Mouse (Mus musculus) bone marrow, adult 2 months (tissue): ENCODE data around the gene Nup43. TPM values are rescaled to one million over a fixed set of nuclear protein-coding genes. Genes with fewer than 3 reads are reported as not detected.

Source experiments
- H3K27ac ChIP-seq: fragments of 200-500 bp; 2 replicates; pipeline ENCODE4 v1.5.1; 2012; ENCODE audit warnings: low read depth, mild to moderate bottlenecking, control low read depth, inconsistent platforms, low read length; ENCODE audit not compliant: control insufficient read depth, poor library complexity, insufficient read depth
- H3K4me1 ChIP-seq: fragments of 200-500 bp; 2 replicates; pipeline ENCODE4 v1.6.1; 2011; ENCODE audit warnings: low read length; ENCODE audit not compliant: control insufficient read depth, insufficient read depth
- H3K4me3 ChIP-seq: fragments of 200-500 bp; replicated peaks from 2 replicates; pipeline ENCODE3; 2011; ENCODE audit warnings: mild to moderate bottlenecking, low read depth, low read length, control low read depth; ENCODE audit not compliant: control insufficient read depth
- CTCF ChIP-seq: fragments of 200-500 bp; IDR thresholded peaks from 2 replicates; pipeline ENCODE4 v1.5.1; 2011; ENCODE audit warnings: low read length, control low read depth; ENCODE audit not compliant: control insufficient read depth, insufficient read depth
- POLR2A ChIP-seq: fragments of 200-500 bp; IDR thresholded peaks from 2 replicates; pipeline ENCODE4 v1.6.1; 2011; ENCODE audit warnings: low read depth, mild to moderate bottlenecking, control low read depth, low read length, borderline replicate concordance; ENCODE audit not compliant: control insufficient read depth
- WGBS: fragments of 180-500 bp; shearing (Covaris S2); methylation state at CpG from one replicate; pipeline ENCODE4 v1.1.7; 2018; 5-methylcytosine and 5-hydroxymethylcytosine counted together
- polyA plus RNA-seq: library from polyadenylated mRNA; stranded (reverse); fragments of >200 nt; gene quantifications from 2 replicates; pipeline ENCODE4 v1.2.4, GENCODE M21; 2011; ENCODE audit warnings: low replicate concordance; ENCODE audit not compliant: missing spikeins, insufficient read depth, insufficient read length

The Nup43 gene
- polyA plus RNA-seq, 1 experiment: 14.6 TPM

DNA sequence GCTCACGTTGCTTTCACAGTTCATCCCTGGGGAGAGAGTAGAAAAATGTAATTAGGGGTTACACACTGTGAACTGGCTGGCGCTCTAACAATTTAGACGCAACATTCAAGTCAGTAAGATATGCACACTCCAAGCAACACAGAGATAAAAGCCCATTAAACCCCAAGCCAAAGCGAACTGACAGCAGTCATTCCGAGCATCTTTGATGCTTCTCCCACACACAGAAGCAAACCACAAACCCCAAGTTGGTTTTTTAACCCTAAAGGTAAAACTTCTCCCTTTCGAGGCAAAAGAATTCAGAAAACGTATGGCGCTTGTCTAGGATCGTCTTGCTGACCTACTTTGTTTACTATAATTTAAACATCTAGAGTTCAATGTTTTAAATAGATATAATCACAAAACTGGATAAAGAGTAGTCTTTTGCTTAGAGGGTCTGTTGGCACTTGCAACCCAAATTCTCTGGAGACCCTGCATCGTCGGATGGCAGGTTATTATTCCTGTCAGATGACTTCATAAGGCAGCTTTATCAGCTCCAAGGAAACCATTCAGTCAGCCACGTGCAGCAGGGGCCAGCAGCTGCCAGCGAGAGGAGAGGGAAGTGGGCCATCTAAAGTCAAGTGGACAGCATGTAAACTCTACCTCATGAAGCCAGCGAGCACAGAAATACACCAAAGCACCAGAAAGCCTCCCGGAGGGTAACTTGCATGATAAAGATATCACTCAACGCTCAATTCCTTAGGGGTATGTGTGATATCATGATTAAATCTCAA lies 36.2 kb upstream of the Nup43 start:
- no peak for TF ChIP-seq CTCF
- TF ChIP-seq POLR2A: no peak
- H3K27ac ChIP-seq: no peak overlapping the region
- H3K4me3 ChIP-seq: no peak overlapping the region
- 81% methylated on average over 16 of the region's 16 CpGs for WGBS
- H3K4me1 ChIP-seq: no peaks in the 10 kb centered on the region

DNA sequence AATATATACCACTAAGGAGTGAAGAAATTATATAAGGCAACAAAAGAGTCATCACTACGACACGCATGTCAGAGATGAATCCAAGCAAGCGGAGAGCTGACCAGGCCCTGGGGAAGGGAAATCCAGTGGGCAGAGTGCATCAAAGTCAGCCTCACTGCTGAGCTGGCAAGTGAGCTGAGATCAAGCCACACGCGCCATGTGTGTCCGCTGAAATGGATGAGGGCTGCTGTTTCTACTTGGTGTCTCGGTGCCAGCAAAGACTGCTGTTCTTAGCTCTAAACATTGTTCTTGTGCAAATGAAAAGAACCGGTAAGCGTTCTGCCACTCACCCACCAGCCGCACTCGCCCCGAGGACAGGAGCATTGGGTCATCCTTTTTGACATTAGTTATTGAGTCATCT lies 26.9 kb upstream of the Nup43 start:
- Histone ChIP-seq H3K4me3 (no peak overlapping the region), H3K27ac (no peak overlapping the region), H3K4me1 (no peaks in the 10 kb centered on the region; the same call in 1 of the 2 replicates)
- TF ChIP-seq POLR2A (no peak), CTCF (no peak)
- WGBS: 95% methylated on average over 12 of the region's 12 CpGs

DNA sequence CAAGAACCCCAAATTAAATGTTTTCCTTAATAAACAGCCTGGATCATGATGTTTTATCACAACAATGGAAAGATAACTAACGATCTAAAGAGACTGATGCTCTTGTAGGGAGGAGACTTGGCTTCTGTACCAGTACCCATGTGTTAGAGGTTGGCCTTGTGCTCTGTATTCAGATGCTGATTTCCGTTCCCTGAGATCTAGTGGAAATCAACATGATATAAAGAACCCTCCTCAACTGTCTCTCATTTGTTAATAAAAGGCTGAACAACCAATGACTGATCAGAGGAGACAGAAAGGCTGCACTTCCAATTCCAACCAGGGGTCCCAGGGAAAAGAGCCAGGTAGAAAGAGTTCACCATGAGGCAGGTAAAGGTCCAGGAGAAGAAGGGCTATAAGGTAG lies 21.4 kb upstream of the Nup43 start:
- Histone ChIP-seq H3K4me1 (no peaks in the 10 kb centered on the region), H3K27ac (no peak overlapping the region), H3K4me3 (no peak overlapping the region)
- TF ChIP-seq POLR2A (no peak), CTCF (no peak)
- WGBS: 92% methylated on average over 2 of the region's 2 CpGs

DNA sequence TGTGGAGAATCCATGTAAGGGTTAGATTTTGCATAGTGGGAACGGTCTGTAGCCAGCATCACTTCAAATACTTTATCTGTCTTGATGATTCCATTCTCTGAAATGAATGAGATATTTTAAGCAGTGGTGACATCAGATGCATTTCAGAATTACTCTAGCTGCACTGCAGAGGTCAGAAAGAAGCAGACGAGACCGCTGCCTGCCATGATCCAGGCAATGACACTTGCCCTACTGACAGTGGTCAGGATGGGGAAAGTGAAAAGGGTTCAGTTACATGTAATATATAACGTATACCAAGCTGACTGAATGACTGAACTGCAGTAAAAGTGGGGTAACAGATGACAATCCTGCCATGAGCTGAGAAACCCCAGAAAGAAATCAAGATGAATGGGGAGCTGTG lies 18.2 kb upstream of the Nup43 start:
- 87% methylated on average over 4 of the region's 4 CpGs for WGBS
- no peak overlapping the region for H3K27ac ChIP-seq
- no peak for TF ChIP-seq CTCF
- no peak for TF ChIP-seq POLR2A
- H3K4me1 ChIP-seq: no peaks in the 10 kb centered on the region
- H3K4me3 ChIP-seq: no peak overlapping the region

DNA sequence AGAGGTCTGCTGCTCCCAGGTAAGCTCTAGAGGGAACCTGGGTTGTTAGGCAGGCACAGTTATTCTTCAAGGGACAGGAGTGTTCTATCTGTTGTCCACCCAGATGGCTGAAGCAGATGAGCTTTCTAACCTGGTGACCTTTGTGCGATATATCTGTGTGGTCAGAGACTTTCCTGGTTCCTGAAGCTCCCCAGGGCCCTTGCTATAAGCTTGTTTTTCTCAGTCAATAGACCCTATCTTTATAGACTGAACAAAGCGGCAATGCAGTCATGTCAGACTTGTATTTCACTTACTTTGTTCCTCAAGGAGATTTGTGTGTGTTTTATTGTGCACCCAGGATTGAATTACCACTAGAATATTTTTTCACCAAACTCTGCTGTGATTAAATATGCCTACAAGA lies 16.2 kb upstream of the Nup43 start:
- H3K27ac ChIP-seq: no peak overlapping the region
- H3K4me1 ChIP-seq: no peaks in the 10 kb centered on the region
- no peak for TF ChIP-seq POLR2A
- TF ChIP-seq CTCF: no peak
- no peak overlapping the region for H3K4me3 ChIP-seq
- 97% methylated on average over 2 of the region's 2 CpGs for WGBS

DNA sequence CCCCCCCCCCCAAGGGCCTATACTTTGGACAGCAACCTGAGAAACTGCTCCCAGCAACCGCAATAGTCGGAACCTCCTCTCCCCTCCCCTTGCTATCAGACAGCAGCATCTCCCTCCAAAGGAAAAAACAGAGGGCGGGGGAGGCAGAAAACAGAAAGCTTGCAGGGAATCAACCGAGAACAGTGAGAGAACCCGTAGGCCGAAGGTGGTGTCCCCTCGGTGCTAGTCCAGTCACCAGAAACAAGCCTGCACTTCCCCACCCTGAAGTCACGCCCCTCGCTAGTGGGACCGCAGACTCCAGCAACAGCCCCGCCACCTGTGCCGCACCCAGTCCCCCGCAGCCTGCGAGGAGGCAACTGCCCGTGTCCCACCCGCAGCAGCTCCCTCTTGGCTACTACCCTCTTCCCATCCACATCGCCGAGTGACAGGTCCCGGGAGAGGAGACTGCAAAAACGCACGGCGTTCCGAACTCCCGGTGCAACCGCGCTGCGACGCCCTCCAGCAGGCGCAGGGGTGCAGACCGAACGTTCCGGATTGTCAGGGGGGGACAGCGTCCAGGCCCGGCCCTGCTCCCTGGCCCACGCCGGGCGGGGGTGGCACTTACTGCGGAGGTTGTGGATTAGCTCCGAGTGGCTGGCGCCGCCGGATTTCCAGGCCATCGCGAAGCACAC lies 4.7 kb upstream of the Nup43 start:
- H3K4me3 ChIP-seq: peak overlapping the region; percentile 99
- no peaks in the 10 kb centered on the region; the same call in 1 of the 2 replicates for H3K4me1 ChIP-seq
- under 1% methylated on average over 44 of the region's 44 CpGs for WGBS
- no peak for TF ChIP-seq CTCF
- TF ChIP-seq POLR2A: no peak; the same call in 1 of the 2 replicates
- H3K27ac ChIP-seq: peak overlapping the region; percentile 92

DNA sequence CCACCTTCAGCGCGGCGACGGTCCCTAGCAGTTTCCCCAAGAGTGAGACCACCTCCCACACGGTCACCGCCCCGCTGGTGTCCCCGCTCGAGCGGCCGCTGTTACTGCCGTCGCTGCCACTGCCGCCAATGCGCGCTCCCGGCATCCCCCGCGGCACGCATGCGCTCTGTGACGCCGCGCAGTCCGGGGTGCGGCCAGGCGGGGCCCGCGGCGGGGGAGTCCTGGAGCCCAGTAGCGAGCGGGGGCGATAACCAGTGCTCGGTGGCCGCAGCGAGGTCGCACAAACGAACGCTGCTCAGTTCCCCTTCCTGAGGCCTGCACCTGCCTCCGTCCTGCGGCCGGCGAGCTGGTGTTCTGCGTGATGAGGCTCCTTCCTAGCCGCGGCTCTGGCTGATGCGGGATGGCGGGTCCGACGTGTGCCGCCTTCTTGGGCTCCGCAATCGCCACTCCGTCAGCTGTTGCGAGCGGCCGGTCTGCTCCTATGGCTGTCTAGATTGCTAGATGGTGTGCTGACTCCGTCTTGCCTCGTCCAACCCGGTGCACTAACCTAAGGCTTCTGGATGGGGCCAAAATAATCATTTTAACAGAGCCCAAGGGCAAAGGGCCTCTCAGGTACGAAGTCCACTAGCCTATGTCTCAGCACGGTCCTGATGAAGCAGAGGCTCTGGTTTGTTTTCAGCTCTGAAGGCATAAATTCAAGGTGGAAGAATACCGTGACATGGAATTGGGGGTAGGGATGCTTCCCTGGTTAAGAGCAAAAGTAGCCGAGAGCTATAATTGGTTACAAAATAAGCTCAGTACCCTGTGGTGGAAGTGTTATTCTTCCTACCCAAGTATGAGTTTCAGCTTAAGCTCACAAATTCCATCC lies 3.9 kb upstream of the Nup43 start:
- peak; percentile 79 for TF ChIP-seq POLR2A
- TF ChIP-seq CTCF: no peak
- under 1% methylated on average over 64 of the region's 64 CpGs for WGBS
- Histone ChIP-seq H3K27ac (peak overlapping the region; percentile 92), H3K4me3 (peak overlapping the region; percentile 99), H3K4me1 (no peaks in the 10 kb centered on the region; the same call in 1 of the 2 replicates)
